Mouse (Mus musculus): ENCODE data around the gene Fermt2.

Gene Fermt2

DNA sequence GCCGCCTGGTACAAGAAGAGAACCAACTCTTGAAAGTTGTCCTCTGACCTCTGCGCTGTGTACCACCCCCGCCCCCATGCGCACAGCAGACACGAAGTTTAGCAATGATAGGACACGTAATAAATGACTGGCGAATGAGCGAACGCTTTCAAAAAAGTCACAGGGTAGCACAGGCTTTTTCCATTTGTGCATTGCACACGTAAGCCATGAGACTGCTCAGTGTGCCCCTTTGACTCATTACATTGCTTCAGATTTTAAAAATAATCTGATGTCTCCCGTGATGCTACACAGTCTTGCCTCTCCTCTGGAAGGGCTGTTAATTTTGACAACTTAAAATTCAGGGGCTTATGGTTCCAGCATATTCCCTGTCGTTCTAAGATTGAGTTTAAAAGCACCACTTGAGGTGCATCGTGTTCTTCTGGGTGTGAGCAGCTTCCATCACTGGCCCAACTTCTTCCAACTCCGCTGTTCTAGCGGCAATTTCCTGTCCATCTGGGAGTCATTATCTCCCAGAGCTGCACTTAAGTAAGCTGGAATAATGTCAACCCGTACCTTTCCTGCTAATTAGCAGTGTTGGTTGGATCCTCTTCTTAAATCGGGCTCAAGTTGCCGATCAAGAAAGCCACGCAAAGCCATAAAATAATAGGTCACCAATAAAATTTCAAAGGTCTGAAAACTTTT is 91.5 kb downstream of the Fermt2 start:
- peak; percentile 46 for DNase-seq (ENCODE audit: low read depth, low spot score)

DNA sequence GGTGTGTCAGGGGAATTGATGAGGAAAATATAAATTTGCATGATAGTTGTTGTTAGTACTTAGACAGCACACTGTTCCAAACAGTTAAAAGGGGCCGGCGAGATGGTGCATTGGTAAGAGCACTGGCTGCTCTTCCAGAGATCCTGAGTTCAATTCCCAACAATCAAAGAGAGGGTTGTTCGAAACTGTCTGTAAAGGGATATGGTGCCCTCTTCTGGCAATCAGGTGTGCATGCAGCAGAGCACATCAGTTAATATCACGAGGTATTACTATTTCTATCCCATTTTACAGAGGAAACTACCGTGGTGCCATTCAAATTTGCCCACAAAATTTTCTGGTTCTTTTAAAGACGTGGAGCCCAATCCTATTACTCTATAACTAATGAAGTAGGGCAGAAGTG is 95.7 kb downstream of the Fermt2 start:
- DNase-seq (ENCODE audit: low read depth, low spot score), result peak; percentile 66

DNA sequence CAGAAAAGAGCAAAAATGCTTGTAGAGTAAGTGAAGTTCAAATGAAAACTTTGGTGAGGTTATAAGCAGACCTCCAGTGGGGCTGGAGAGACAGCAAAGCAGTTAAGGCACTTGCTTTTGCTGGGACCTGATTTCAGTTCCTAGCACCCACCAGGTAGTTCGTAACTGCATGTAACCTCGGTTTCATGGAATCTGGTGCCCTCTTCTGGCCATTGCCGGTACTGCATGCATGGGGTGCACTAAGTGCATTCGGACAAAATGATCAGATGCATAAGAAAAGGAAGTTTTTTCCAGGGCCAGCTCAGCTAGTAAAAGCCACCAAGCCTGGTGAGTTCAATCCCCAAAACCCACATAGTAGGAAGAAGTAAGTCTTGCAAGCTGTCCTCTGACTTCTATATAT is 97.9 kb downstream of the Fermt2 start:
- peak; percentile 71 for DNase-seq (ENCODE audit: low read depth, low spot score)

DNA sequence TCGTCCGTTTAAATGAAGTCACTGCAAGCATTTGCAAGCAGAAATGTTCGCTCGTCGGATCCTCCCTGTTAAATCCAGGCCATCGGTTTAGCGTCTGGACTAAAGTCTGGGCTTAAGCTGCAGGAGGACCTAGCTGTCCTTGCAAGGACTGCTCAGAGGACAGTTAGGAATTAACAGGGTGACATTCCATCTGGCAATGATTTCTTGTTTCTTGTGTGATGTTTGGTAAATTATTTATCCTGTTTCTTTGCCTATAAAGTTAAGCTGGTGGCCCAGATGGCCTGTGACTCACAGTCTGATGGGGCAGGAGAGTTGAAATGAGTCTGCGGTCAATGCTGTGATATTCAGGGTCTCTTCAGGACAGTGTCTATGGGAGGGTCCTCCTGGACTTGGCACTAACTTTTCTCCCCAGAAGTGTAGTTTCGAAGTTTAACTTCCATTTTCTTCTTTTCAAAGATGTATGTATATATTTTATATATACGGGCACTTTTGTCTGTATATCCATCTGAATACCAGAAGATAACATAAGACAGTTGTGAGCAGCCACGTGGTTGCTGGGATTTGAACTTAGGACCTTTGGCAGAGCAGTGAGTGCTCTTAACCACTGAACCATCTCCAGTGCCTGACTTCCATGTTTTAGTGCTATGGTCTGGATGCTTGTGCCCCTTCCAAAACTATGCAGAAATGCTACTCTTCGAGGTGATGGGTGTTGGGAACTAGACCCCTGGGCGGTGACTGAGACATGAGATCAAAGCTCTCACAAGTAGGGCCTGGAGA is 99.7 kb downstream of the Fermt2 start:
- no peak for DNase-seq (ENCODE audit: low read depth, low spot score)

DNA sequence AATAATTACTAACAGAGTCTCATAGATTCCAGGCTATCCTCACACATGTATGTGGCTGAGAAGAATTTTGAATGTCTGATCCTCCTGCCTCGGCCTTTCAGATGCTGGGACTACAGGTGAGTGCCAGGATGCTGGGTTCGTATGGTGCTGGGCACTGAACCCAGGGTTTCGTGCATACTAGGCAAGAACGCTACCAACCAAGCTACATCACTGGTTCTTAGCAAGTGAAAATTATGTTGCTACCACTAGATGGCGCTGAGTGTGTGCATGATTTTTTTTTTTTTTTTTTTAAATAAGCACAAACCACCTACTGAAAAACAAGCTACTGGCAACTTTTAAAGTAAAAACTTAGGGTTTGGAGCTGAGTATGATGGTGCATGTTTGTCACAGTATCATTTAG is 106.7 kb downstream of the Fermt2 start:
- DNase-seq (ENCODE audit: low read depth, low spot score), result peak; percentile 79

DNA sequence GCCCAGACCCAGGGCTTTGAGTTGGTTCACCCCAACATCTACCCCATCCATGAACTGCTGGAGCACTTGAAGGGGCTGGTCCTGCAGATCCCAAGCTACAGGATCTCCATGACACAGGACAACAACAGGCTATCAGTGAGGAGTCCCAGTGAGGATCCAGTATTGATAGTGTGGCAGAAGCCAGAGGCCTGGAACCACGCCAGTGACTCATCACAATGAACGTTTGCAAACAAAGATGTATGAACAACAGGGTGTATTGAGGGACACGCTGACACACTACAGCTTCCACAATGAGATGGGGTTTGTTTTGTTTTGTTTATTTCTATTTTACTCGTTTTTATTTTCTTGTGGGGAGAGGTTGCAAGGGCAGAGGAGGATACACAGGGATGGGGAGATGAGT is 107.5 kb downstream of the Fermt2 start:
- no peak for DNase-seq (ENCODE audit: low read depth, low spot score)

DNA sequence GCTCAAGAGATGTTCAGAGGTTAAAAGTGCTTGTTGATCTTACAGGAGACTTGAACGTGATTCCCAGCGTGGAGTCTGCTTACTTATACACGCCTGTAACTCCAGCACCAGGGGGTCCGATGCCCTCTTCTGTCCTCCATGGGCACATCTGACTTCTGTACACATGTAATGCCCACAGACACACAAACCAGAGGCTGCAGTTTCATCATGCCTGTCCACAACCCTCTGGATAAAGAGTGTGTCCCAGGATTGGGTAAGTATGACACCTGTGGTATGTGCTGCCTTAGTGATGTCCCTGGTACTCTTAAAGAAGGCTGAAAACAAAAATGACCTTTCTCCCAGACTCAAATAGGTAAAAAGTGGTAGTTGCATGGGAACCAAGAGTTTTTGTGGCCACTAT is 110.6 kb downstream of the Fermt2 start:
- no peak for DNase-seq (ENCODE audit: low read depth, low spot score)

DNA sequence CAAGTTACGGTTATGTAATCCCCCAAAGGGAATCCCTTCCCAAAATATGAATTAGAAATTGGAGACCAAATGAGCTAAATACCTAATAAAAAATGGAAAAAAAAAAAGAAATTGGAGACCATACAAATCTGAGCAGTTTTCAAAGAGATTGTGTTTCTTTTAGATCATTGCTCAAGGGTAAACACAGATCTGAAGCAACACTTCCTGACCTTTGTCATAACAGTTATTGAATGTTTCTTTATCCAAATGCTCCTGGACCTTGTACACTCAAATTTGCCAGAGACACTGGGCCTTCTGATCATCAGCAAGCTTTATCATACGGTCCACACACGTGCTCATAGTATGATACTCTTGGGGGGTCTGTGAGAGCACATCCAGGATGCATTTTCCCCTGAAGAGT is 111.4 kb downstream of the Fermt2 start:
- DNase-seq (ENCODE audit: low read depth, low spot score), result no peak

DNA sequence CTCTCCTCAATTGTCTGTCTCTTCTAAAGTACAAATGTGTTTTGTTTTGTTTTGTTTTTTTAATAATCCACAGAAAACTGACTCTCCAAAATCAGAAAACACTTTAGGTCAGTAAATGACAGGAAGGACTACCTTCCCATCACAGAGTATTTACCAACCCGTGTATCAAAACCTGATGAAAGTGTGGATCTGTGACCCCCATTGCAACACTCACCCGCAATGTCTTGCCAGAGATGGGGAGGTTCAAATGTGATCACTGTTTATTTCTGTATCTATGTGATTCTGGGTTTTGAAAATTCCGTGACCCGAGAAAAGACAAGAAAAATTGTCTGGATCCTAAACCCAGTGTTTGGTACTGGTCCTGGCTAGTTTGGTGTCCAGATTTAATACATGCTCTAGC is 113.7 kb downstream of the Fermt2 start:
- DNase-seq (ENCODE audit: low read depth, low spot score), result no peak
